Mouse (Mus musculus) G1E (cell line): ENCODE results near the gene Ddit4l.

Experiments used
- CTCF ChIP-seq: IDR thresholded peaks from 2 replicates; pipeline ENCODE4 v1.5.1; 2012; ENCODE audit warnings: low read depth, low read length, inconsistent platforms, mixed read lengths
- GATA1 ChIP-seq: IDR thresholded peaks from 2 replicates; pipeline ENCODE4 v1.6.1; 2012; ENCODE audit warnings: borderline replicate concordance, low read length, inconsistent platforms, mixed read lengths
- POLR2AphosphoS5 ChIP-seq: IDR thresholded peaks from 2 replicates; pipeline ENCODE4 v1.6.1; 2012; ENCODE audit warnings: low read depth, low read length, inconsistent platforms; ENCODE audit not compliant: insufficient replicate concordance

GRCm38 (mm10) chr3:137647427-137648100 is 26.2 kb downstream of the Ddit4l start:
- TF ChIP-seq CTCF (no peak), GATA1 (no peak), POLR2AphosphoS5 (no peak)
